Mouse (Mus musculus) mouse embryonic stem cell (cell line): Measurements from ENCODE around the gene Gm3435.

ENCODE experiments used
- in situ Hi-C, 2 experiments: fragments of 300-500 bp; cut with MboI; formaldehyde crosslinking; loops; 1 replicate in 1 of 2; 3 replicates in 1 of 2; pipeline ENCODE4 v1.14.3; 2019 to 2020; ENCODE audit warnings: low sequenced_read_pairs in 2 of 2, low pct_unique_long_range_greater_than_20kb in 1 of 2, mixed read lengths in 1 of 2; ENCODE audit not compliant: unreplicated experiment in 1 of 2

Gene Gm3435

GRCm38 (mm10) chr17:15069124-15069523 is 59.1 kb downstream of the Gm3435 start:
- in situ Hi-C loops, result loop anchor here (25.0 kb wide), 2 partner anchors 318 to 393 kb away; partner anchors contain the start of genes Dll1 (in 1 of the 2) and Fam120b (in 1 of the 2)
